Mouse (Mus musculus) layer of hippocampus, adult 9-11 months (tissue): Measurements from ENCODE around the gene Nfib.

ENCODE experiments used
- DNase-seq: peaks from one replicate; pipeline ENCODE4 v3.0.0; 2022

The Nfib gene

DNA sequence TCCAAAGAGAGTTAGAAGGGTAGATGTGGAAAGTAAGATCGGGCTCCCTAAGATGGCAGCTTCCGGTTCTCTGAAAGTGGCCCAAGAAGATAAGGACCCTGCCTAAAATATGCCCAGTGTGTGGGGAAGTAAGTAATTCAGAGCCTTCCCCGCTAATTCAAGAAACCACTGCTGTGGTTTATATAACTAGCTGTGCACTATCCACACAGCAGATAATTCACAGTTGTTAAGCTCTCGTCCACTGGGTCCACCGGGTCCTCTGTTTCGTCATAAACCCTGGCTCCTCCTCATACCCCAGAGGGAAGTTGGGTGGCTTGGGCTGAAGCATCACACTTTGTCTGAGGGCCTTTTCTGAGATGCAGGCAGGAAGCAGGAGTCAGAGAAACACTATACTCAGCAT, 19.5 kb downstream of the Nfib start:
- DNase-seq = no peak

DNA sequence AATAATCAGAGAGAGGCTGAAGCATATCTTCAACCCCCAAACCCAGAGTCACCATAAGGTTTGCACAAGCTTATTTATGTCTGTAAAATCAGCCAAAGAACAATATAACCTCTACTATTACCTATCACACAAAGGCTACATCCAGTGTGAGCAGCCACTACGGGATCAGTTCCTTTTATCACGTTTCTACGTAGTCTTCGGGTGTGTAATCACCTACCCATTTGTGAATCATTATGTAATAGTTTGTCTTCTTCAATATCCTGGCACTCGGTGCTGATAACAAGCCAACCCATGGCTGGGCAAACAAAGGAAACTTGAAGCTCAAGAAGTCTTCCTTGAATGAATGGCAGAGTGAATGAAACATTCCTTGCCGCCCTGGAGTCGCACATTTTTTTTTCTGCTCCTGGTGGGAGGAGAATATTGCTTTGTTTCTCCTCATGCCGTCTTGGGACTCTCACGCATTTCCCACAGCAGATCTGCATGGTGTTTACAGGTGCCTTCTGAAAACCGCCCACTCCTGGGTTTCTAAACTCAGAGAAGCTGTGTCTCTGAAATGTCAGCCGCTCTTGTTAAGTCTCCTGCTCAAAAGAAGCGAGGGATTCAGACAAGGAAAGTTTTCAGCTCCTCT, 21.3 kb downstream of the Nfib start:
- DNase-seq = peak; percentile 30

DNA sequence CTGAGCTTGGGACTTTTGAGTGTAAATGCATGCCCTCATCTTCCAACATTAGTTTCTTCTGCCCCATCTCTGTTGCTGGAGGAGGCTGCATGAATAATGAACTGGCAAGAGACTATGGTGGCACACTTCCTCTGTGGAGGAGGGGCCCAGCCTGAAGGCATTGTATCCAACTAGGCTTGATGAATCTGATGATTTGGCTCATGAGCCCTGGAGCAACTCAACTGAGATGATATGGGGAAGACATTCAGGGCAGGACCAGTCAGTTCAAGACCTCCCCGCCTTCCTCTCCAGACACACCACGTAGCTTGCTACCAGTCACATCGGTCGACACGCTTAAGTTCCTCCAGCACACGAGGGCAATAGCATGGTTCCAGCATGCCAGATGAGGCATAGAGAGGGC, 22.0 kb downstream of the Nfib start:
- DNase-seq = no peak

DNA sequence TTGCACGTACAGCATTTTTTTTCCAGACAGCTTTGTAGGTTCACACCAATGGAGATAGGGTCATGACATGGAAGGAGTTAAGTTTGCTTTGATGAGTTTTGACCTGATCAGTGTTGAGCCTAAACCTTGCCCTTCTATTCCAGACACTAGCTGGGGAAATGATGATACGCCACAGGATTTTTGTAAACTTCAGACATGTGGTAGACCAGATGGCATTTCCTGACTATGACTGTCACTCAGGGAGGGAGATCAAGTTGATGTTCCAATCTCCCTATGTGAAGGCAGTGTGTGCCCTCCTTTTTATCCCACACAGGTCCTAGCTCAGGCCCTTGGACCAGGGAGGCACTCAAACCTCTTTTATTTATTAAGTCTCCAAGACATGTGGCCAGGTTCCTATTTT, 29.4 kb downstream of the Nfib start:
- no peak for DNase-seq

DNA sequence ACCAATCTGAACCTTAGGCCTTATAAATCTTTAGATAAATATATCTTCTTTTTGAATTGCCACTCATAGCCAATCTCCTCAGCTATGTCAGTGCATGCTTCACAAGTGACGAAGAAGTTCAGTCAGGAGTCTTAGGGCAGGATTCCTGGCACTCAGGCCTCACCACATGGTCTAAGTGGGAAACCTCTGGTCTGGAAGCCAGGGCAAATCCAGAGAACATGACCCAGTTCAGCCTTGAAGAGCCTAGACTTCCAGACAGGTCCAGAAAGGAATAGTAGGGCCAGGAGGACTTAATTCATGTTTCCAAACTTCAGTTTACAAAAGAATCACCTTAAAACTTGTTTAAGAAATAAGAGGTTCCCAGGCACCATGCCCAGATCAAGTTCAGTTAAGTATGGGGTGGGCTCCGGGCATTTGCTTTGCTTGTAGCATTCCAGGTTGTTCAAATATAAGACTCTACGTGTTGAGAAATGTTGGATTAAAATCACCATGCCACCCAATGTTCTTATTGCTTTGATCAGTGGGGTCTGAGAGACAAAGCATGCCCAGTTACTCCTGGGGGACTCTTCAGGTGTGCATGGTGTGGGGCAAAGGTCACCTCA, 38.2 kb downstream of the Nfib start:
- DNase-seq = no peak

DNA sequence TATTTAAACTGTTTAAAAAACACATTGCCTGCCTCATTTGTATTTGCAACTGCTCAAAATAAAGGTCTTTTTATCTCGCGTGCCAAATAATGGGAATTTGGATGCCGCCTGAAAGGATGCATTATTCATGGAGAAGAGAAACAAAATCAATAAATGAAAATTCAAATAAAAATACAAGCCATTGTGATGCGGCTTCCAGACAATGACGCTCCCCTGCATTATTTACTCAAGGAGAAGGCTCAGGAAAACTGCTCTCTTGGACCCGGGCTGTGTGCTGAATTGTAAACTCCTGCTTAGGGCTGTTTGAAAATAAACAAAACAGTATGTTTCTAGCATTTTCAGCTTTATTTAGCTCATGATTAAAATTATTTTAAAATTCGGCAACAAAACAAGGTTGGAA, 41.1 kb downstream of the Nfib start:
- DNase-seq = no peak

DNA sequence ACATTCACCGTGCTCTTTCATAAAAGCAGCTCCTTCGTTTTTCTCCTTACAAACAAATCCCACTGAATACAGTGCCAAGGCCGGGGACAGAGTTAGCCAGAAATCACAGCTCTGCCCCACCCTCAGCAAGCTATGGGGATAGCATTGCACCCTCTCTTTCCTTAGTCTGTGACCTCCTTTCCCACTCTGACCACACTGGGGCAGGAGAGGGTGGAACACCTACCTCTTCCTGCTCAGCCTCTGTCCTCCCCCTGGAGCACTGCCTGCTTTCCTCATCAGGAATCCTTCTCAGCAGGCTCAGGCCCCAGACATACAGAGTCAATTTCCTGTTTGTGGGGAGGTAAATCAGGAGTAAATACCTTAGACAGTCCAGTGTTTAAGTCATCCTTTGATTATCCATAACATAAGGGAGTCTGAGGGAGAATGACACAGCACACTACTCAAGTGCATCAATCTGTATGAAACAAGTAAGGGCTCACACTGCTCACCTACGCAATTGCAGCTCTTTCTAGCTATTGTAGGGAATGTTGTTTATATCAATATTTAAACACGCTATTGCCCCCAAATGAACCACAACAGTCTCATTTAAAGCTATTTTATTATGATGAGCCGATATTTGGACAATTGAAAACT, 41.7 kb downstream of the Nfib start:
- DNase-seq = no peak

DNA sequence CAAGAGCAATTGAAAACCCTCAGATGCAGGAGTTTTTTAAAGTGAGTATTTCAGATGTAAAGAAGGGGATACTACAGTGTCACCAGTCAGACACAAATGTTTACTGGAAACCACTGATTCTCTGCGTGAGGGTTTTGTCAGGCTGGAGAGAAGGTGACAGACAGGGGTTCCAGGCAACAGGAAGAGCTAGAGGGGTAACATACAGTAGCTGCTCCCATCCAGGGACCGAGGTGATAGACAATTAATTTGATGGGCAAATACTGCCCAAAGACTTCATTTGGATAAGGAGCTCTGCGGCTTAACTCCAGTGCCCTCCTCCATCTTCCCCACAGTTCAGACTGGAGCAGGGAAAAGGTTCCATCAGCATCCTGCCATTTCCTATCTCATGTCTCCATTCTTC, 42.9 kb downstream of the Nfib start:
- no peak for DNase-seq

DNA sequence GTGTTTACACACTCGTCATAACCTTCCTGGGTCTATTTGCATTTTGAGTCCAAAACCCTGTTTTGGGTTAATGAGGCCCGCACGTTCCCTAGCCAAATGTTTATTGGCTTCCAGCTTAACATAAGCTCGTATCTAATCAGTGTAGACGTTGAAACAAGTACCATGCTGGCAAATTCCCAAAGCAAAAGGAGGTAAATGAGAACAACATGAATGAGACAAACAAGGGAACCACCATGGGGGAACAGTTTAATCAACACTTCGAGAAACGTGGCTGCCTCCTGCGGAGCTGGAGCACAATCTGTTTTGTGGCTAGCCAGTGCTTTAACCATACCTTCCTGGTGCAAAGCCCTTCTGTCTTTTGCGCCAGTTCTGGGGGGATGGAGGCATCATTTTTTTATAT, 43.3 kb downstream of the Nfib start:
- no peak for DNase-seq

DNA sequence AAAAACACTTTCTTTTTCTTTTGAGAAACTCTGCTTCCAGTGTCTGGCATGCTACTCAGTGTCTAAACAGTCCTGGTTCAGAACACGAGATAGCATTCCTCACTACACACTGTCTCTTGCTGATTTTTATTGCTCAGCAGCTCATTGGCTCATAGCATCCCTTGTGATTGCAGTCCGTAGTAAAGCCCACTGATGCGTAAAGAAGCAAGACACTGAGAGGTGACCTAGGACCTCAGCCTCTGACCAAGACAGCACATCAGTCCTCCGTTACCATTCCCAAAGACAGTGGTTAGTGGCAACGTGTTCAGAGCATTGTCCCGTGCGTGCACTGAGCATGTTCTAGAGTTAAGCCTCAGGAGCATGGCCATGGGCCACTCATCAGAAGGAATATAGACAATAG, 44.3 kb downstream of the Nfib start:
- DNase-seq = no peak

DNA sequence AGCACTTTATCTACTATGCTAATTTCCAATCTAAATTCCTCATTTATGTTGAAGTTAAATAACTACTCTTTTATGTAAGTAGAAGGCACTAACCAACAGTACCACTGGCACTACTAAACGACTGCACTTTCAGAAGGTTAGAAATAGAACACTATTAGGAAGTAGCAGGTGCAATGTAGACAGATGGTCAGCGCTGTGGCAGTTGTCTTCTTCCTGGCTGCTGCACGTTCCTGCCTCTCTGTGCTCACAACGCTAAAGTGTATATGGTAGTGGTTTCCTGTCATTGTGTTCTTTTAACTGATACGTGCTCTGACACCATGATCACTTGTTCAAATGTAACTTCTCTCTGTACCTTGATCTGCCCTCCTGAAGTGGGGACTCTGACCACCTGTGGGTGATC, 59.9 kb downstream of the Nfib start:
- no peak for DNase-seq

DNA sequence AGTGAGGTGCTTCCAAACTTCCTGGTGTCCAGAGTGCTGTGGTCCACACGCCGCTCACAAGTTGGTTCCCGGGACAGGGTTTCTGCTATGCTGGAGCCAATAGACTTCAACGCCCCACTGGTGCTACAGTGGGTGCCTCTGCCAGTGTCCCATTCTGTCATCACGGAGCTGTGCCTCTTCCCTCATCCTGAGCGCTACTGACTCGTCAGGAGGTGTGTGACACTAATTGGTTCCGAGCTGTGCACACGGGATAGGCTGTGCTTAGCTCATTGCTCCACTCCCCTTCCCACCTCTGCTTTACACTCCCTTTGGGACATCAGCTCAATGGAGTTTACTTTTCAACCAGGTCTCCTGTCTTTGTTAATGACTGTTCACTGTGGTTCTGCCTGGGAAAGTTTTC, 60.8 kb downstream of the Nfib start:
- DNase-seq = no peak

DNA sequence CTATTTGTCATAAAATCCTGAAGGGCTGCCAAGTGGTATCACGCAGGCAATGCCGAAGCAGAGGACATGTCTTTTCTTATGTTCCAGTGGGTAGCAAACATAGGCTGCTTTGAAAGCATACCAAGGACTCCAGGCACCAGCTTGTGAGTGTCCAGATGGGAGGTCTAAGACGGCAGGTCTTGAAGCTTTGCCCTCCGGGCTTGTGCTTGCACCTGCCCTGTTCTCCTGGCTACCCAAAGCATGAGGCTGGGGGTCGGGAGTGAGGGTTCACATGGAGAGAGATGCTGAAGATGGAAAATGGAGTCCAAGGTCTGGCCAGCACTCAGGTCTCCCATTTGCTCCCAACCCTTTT, 61.8 kb downstream of the Nfib start:
- DNase-seq = no peak

DNA sequence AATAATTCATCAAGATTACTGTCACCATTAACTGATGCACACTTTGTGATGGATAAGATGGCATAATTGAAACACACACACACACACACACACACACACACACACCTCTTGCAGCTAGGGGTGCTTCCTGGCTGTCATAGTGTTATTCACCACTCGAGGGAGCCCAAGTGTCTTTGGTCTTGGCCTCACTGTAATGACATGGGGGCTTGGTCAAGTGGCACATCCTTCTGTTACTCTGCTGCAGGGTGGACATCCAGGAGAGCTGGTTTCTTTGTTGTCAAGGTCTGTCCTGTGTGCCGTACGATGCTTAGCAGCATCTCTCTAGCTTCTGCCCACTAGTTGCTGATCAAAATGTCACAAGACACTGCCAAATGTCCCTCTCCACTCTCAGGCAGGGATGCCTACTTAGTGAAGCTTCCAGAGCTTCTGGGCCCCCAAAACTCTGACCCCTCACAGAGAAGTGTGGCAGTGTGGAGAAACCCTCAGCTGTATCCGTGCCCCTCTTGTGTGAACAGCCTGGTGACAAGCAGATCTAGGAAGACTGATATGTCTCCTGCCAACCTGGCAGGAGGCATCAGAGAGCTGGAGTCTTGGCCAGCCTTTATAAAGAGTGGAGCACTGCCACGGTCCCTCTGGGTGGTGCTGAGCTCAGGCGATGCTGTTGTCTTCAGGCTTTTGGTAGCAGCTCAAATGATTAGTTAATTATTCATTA, 62.4 kb downstream of the Nfib start:
- peak; percentile 34 for DNase-seq

DNA sequence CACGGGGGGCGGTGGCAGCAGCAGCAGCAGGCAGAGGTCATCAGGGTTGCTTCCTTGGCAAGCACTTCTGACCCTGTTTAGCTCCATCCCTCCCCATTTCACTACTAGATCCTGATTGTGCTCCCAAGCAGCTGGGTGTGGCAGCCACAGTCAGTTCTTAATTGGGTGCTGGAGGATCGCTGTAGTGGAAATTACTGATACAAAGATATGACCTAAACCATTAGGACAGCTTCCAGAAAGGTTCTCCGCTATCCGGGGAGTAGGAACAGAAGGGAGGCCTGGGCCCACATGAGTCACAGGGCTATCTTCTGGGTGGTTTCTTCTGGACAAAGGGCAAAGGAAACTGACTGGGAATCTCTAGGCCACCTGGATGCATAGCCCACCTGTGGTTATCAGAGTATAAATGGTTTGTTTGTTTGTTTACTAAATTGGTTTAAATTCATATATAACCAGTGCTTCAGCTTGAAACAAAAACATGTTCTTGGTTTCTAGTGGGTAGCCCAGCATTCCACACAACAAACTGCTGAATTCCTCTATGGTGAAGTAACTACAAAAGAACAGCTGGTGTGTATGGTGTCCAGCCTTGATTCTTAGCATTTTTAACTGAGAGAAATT, 64.4 kb downstream of the Nfib start:
- DNase-seq = no peak

DNA sequence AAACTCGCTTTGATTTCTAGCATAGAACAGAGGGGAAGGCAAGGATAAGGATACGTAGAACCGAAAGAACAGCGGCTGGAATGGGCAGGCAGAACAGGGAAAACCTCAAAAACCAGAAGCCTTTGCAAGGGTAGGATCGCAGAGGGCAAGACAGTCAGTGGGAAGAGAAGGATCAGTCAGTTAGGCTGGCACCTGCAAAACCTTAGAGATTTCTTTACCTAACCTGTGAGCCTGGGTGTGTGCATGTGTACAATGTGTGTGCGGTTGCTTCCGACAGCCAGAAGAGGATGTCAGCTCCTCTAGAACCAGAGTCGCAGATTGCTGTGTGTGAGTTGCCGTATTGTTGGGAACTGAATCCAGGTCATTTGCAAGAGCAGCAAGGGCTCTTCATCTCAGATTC, 67.3 kb downstream of the Nfib start:
- DNase-seq = no peak

DNA sequence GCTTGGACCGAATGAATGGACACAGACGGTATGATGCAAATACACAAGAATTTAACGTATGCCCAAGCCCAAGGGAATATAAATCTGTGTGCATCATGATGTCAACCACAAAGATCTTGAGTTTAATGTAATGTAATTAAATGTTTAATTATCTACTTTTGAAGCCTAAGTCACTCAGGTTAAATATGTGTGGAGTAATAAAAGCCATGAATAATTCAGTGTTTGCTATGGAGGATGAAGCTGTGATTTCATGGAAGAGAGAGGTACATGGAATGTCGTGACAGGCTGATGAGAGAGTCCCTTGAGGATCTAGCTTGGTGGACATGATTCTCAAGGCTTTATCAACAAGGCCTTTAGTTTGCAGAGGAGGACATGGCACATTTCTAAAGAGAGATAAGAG, 67.9 kb downstream of the Nfib start:
- DNase-seq = no peak

DNA sequence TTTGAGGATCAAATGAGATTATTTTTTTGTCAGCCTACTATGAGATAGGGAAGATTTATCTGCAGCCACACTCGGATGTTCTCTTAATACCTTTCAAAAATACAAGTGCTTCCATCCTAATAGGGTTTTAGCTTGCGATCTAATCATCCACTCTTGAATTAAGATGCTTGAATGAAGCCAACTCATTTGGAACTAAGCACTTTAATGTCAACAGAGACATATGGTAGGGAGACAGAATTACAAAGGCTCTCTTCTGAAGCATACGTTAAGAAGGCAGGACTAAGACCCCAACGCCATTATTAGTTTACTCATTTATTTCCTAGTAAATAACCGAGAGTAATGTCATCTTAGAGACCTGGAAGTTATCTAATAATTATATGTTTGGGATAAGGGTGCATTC, 68.9 kb downstream of the Nfib start:
- no peak for DNase-seq

DNA sequence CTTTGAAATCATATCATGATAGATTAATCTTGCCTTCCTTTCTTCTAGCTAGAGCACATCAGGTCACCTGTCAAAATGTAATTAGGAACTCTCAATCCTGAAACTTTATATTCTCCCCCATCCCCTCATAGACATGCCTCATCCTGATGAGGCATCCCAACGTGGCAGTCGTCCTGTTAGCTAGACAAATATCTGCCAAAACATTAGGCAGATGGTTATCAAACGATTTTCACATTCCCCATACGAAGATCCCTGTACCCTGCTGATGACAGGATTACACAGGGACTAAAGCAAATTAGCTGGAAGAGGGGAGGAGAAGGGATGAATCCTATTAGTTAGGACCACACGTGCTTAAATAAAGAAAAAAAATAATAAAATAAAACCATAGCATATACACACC, 69.7 kb downstream of the Nfib start:
- no peak for DNase-seq

DNA sequence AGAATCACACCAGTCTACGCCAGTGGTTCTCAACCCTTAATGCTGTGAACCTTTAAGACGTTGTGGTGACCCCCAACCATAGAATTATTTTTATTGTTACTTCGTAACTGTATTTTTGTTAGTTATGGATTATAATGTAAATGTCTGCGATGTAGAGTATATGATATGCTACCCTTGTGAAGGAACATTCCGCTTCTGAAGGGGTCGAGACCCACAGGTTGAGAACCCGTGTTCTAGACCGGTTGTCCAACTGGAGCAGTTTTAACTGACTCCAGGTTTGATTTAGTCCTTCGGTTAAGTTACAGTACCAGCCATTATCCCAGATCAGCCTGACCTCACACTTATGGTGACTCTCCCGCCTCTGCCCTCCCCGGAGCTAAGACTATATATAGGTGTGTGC, 70.4 kb downstream of the Nfib start:
- DNase-seq = no peak

DNA sequence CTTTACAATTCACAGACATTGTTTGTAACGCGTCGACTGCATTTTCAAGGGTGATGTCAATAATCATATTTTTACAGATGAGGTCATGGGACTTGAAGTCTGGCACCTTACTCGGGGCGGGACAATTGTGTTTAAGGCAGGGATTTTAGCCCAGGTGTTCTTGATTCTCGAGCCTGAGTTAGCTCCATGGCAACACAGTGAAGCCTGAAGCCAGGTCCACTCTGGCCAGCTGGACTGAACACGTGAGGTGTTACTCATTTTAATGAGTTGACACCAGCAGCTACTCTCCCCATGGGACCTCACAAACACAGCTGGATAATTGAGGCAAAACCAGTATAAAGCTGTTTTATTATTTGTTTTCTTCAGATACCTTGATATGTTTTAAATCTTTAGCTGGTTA, 71.2 kb downstream of the Nfib start:
- DNase-seq = no peak

DNA sequence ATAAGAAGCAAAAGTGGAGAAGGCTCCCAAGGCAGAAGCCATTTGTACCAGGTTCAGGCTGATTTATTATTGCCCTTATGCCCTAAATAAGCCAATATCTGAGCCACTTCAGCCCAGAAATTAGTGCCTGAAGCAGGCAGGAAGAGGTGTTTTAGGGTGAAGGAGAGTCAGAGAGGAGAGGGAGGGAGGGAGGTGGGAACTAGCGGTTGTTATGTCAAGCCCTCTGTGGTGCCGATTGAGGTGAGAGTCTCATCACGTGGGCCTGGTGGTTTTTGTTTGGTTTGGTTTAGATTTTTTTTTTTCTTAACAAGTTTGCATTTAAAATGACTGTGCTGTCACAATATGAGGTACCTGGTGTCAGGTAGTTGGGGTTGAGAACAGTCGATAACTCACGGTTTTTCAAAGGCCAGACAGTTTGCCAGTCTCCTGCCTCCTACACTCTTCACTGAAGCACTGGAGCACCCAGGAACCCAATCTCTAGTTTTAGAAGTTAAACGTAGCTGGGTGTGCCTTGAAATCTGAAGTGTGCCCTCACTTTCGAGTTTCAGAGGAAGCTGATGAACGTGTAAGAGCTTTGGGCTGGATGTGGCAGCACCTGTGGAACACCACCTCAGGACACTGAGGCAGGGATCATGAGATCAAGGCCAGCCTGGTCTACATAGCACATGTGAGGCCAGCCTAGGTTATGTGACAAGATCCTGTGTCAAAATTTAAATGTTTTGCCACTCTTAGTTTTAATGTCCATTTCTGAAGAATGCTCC, 81.1 kb downstream of the Nfib start:
- no peak for DNase-seq

DNA sequence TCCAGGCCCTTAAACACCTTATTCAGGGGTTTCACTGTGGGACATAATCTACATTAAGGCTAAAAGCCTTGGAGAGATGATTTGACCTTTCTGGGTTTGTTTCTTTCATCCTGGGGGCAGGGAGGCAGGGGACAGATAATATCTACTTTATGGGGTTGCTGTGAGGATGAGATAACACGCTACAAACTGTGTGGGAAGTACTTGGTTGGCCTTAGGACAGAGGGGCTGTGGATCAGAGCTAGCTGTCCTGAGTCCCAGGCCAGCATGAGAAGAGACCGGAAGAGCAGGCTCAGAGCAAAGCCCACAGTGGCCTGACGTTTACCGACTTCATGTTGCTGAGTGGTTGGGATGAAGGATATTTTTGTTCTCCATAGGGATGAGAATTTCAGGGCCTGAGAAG, 81.7 kb downstream of the Nfib start:
- no peak for DNase-seq
